Mouse (Mus musculus): ENCODE data around the gene Klc3. TPM values are rescaled to one million over a fixed set of nuclear protein-coding genes. Genes with fewer than 3 reads are reported as not detected.

Gene Klc3
- polyA plus RNA-seq, 1 experiment from 2014 or later = 1.5 TPM

GRCm38 (mm10) chr7:19357381-19358375, 46.2 kb downstream of the Klc3 start:
- Histone ChIP-seq H3K27ac (no peak overlapping the region), H3K4me2 (peak overlapping the region; percentile 99), H3K4me1 (peaks cover 34% of the 10 kb centered on the region), H3K36me3 (ENCODE audit: poor library complexity, severe bottlenecking) (peaks cover 49% of the 10 kb centered on the region), H3K9ac (peak overlapping the region; percentile 73), H3K4me3 (peak overlapping the region; percentile 64; the same call in 1 of the 2 replicates), H3K27me3 (no peaks in the 10 kb centered on the region), H3K9me3 (replicated peaks) (no peaks in the 10 kb centered on the region)
- WGBS = 91% methylated on average over 25 of the region's 25 CpGs
- ATAC-seq = no peak

GRCm38 (mm10) chr7:19356311-19356710, 47.6 kb downstream of the Klc3 start:
- Histone ChIP-seq H3K4me3 (no peak overlapping the region), H3K4me2 (no peak overlapping the region), H3K9me3 (replicated peaks) (no peaks in the 10 kb centered on the region), H3K27ac (no peak overlapping the region), H3K9ac (no peak overlapping the region), H3K36me3 (ENCODE audit: poor library complexity, severe bottlenecking) (peaks cover 62% of the 10 kb centered on the region), H3K4me1 (peaks cover 22% of the 10 kb centered on the region), H3K27me3 (no peaks in the 10 kb centered on the region)
- no peak for ATAC-seq
- 82% methylated on average over 10 of the region's 10 CpGs for WGBS

- H3K27me3 ChIP-seq = no peaks in the 10 kb centered on the region
- no peak for ATAC-seq
Measured at GRCm38 (mm10) chr7:19354991-19355390, 48.9 kb downstream of the Klc3 start.

GRCm38 (mm10) chr7:19350221-19350620, 53.7 kb downstream of the Klc3 start:
- Histone ChIP-seq H3K36me3 (ENCODE audit: poor library complexity, severe bottlenecking) (peaks cover 70% of the 10 kb centered on the region), H3K27me3 (no peaks in the 10 kb centered on the region), H3K4me1 (peaks cover 10% of the 10 kb centered on the region), H3K4me2 (no peak overlapping the region), H3K9me3 (replicated peaks) (no peaks in the 10 kb centered on the region; the same call in 1 of the 2 replicates), H3K4me3 (no peak overlapping the region), H3K27ac (no peak overlapping the region), H3K9ac (no peak overlapping the region)
- 93% methylated on average over 8 of the region's 8 CpGs for WGBS
- no peak for ATAC-seq

More at GRCm38 (mm10) chr7:19354991-19355390, 48.9 kb downstream of the Klc3 start:
- Histone ChIP-seq H3K4me2 (no peak overlapping the region), H3K4me1 (peaks cover 11% of the 10 kb centered on the region), H3K9ac (no peak overlapping the region), H3K9me3 (replicated peaks) (no peaks in the 10 kb centered on the region; the same call in 1 of the 2 replicates), H3K27ac (no peak overlapping the region), H3K36me3 (ENCODE audit: poor library complexity, severe bottlenecking) (peaks cover 73% of the 10 kb centered on the region), H3K4me3 (no peak overlapping the region)
- 85% methylated on average over 5 of the region's 5 CpGs for WGBS

- Histone ChIP-seq H3K27me3 (no peaks in the 10 kb centered on the region), H3K27ac (no peak overlapping the region), H3K4me3 (no peak overlapping the region), H3K36me3 (ENCODE audit: poor library complexity, severe bottlenecking) (peaks cover 61% of the 10 kb centered on the region), H3K4me1 (peaks cover 14% of the 10 kb centered on the region), H3K4me2 (no peak overlapping the region), H3K9me3 (replicated peaks) (no peaks in the 10 kb centered on the region; the same call in 1 of the 2 replicates), H3K9ac (no peak overlapping the region; the same call in 1 of the 2 replicates)
- ATAC-seq = no peak
- WGBS = 92% methylated on average over 13 of the region's 13 CpGs
Measured at GRCm38 (mm10) chr7:19349188-19349915, 54.6 kb downstream of the Klc3 start.

GRCm38 (mm10) chr7:19344938-19345471, 58.9 kb downstream of the Klc3 start:
- Histone ChIP-seq H3K27ac (peak overlapping the region; percentile 84), H3K27me3 (peaks cover 14% of the 10 kb centered on the region), H3K9me3 (replicated peaks) (no peaks in the 10 kb centered on the region), H3K36me3 (ENCODE audit: poor library complexity, severe bottlenecking) (peaks cover 22% of the 10 kb centered on the region), H3K4me3 (peak overlapping the region; percentile 70), H3K4me1 (peaks cover 36% of the 10 kb centered on the region), H3K4me2 (peak overlapping the region; percentile 84), H3K9ac (peak overlapping the region; percentile 77)
- ATAC-seq = peak; percentile 96
- WGBS = under 1% methylated on average over 31 of the region's 31 CpGs

MicroRNA genes within 50 kb of the gene (microRNA counts, 519-probe panel; counts per million panel counts)
- microRNA mmu-miR-343 = 177 counts per million, percentile 53 among the panel's probes with 10 or more counts

Small RNA genes within 50 kb of the gene (microRNA-seq; reads per million reads assigned to microRNA genes)
- gene Mir343 = not detected

Other genes starting within 250 kb of the Klc3 start
- gene Gipr, start 238.0 kb downstream of the Klc3 start, polyA plus RNA-seq (2015; fragmentation: Nextera tagmentation; extraction: Ambion mirVana) = 5.2 and 6.6 TPM in 2 replicates
- gene Eml2, start 227.7 kb downstream of the Klc3 start, polyA plus RNA-seq (2015; fragmentation: Nextera tagmentation; extraction: Ambion mirVana) = 6.4 and 7.0 TPM in 2 replicates
- gene Gpr4, start 191.6 kb downstream of the Klc3 start, polyA plus RNA-seq (2015; fragmentation: Nextera tagmentation; extraction: Ambion mirVana) = 1.2 and 1.3 TPM in 2 replicates
- 42.1 and 47.5 TPM in 2 replicates for gene Opa3, start 175.8 kb downstream of the Klc3 start, polyA plus RNA-seq (2015; fragmentation: Nextera tagmentation; extraction: Ambion mirVana)
- 31.0 and 32.7 TPM in 2 replicates for gene Vasp, start 132.3 kb downstream of the Klc3 start, polyA plus RNA-seq (2015; fragmentation: Nextera tagmentation; extraction: Ambion mirVana)
- 0.18 and 0.80 TPM in 2 replicates for gene Ppm1n, start 124.0 kb downstream of the Klc3 start, polyA plus RNA-seq (2015; fragmentation: Nextera tagmentation; extraction: Ambion mirVana)
- gene Rtn2, start 121.5 kb downstream of the Klc3 start, polyA plus RNA-seq (2015; fragmentation: Nextera tagmentation; extraction: Ambion mirVana) = 87.9 and 92.4 TPM in 2 replicates
- 0.06 TPM in 1 of 2 replicates, not detected in the other for gene Fosb, start 94.1 kb downstream of the Klc3 start, polyA plus RNA-seq (2015; fragmentation: Nextera tagmentation; extraction: Ambion mirVana)
- gene Ercc1, start 59.3 kb downstream of the Klc3 start, polyA plus RNA-seq (2015; fragmentation: Nextera tagmentation; extraction: Ambion mirVana) = 88.0 and 96.4 TPM in 2 replicates
- gene Cd3eap, start 44.6 kb downstream of the Klc3 start, polyA plus RNA-seq (2015; fragmentation: Nextera tagmentation; extraction: Ambion mirVana) = 21.4 and 23.2 TPM in 2 replicates
- 3.6 and 4.1 TPM in 2 replicates for gene Ppp1r13l, start 44.4 kb downstream of the Klc3 start, polyA plus RNA-seq (2015; fragmentation: Nextera tagmentation; extraction: Ambion mirVana)
- 20.4 and 24.9 TPM in 2 replicates for gene Ercc2, start 22.1 kb downstream of the Klc3 start, polyA plus RNA-seq (2015; fragmentation: Nextera tagmentation; extraction: Ambion mirVana)
- gene Ckm, start 672 bp upstream of the Klc3 start, polyA plus RNA-seq (2015; fragmentation: Nextera tagmentation; extraction: Ambion mirVana) = not detected in 2 replicates
- gene Mark4, start 54.7 kb upstream of the Klc3 start, polyA plus RNA-seq (2015; fragmentation: Nextera tagmentation; extraction: Ambion mirVana) = 11.7 and 12.2 TPM in 2 replicates
- 0.13 and 0.29 TPM in 2 replicates for gene Exoc3l2, start 59.2 kb upstream of the Klc3 start, polyA plus RNA-seq (2015; fragmentation: Nextera tagmentation; extraction: Ambion mirVana)
- 3.3 and 3.4 TPM in 2 replicates for gene Bloc1s3, start 104.3 kb upstream of the Klc3 start, polyA plus RNA-seq (2015; fragmentation: Nextera tagmentation; extraction: Ambion mirVana)
- 39.3 and 40.6 TPM in 2 replicates for gene Trappc6a, start 104.3 kb upstream of the Klc3 start, polyA plus RNA-seq (2015; fragmentation: Nextera tagmentation; extraction: Ambion mirVana)
- gene Nkpd1, start 113.7 kb upstream of the Klc3 start, polyA plus RNA-seq (2015; fragmentation: Nextera tagmentation; extraction: Ambion mirVana) = 0.15 and 0.21 TPM in 2 replicates
- gene Ppp1r37, start 159.0 kb upstream of the Klc3 start, polyA plus RNA-seq (2015; fragmentation: Nextera tagmentation; extraction: Ambion mirVana) = 22.4 and 23.6 TPM in 2 replicates
- 0.23 and 0.35 TPM in 2 replicates for gene Zfp296, start 173.2 kb upstream of the Klc3 start, polyA plus RNA-seq (2015; fragmentation: Nextera tagmentation; extraction: Ambion mirVana)
- 130 TPM in 2 replicates for gene Gemin7, start 173.5 kb upstream of the Klc3 start, polyA plus RNA-seq (2015; fragmentation: Nextera tagmentation; extraction: Ambion mirVana)
- gene Clasrp, start 200.4 kb upstream of the Klc3 start, polyA plus RNA-seq (2015; fragmentation: Nextera tagmentation; extraction: Ambion mirVana) = 54.0 and 55.7 TPM in 2 replicates
- gene Relb, start 225.3 kb upstream of the Klc3 start, polyA plus RNA-seq (2015; fragmentation: Nextera tagmentation; extraction: Ambion mirVana) = 1.5 and 2.6 TPM in 2 replicates